Mouse (Mus musculus) lung, adult 2 months (tissue): ENCODE results near the gene Gatad2a.

Experiments
- CTCF ChIP-seq: fragments of 200-500 bp; IDR thresholded peaks from 2 replicates; pipeline ENCODE4 v1.5.1; 2011; ENCODE audit warnings: mild to moderate bottlenecking, low read length, control low read depth; ENCODE audit not compliant: insufficient read depth
- POLR2A ChIP-seq: fragments of 200-500 bp; IDR thresholded peaks from 2 replicates; pipeline ENCODE4 v1.6.1; 2011; ENCODE audit warnings: low read depth, mild to moderate bottlenecking, control low read depth, low read length, borderline replicate concordance; ENCODE audit errors: extremely low read depth

DNA sequence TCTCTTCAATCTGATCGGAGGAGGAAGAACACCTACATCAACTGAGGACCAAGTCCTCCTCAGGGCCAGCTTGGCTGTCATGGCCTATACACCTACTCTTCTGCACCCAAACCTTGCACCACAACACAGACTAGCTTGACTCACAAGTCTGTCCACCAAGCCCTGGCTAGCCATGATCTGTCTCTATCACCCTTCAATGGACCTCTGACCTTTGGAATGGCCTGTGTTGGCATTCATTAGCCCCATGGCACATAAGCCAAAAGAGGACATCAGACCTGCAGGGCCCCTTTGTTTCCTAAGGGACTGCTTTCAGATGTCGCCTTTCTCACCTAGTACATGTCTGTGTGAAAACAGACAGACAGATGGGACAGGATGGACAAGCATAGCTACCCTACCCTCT lies 75.0 kb downstream of the Gatad2a start:
- no peak for TF ChIP-seq POLR2A
- no peak for TF ChIP-seq CTCF
